Mouse (Mus musculus): ENCODE measurements around the gene Gm18336.

- no peak for TF ChIP-seq POLR2A (IDR thresholded peaks at IDR 0.05; ENCODE audit: low read depth, low read length)
- no peak for TF ChIP-seq CTCF (IDR thresholded peaks at IDR 0.05; ENCODE audit: extremely low read depth, insufficient read depth, insufficient read length, insufficient replicate concordance)
Observed at GRCm38 (mm10) chrX:73356719-73357118, 41.8 kb downstream of the Gm18336 start.
